Mouse (Mus musculus): Measurements from ENCODE around the gene Tcf19. TPM values are rescaled to one million over a fixed set of nuclear protein-coding genes. Genes with fewer than 3 reads are reported as not detected.

The Tcf19 gene
- polyA plus RNA-seq, 1 experiment from 2014 or later = 61.1 TPM

DNA sequence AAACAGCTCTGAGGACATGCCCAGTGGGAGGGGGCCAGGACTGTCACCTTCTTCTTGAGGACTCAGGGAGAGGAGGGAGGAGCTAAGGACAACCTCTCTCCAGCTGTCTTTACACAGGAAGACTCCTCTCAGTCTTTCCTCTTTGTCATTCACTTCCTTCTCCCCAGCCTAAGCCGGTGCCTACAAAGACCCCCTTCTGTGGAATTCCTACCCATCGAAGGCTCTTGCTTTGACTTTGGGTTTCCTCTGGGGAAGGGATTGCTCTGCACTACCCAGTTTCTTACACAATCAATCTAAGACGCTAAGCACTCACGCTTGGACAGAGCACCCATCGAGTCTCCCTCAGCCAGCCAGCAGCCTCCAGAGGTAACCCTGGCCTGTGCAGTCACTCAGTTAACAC lies 32.0 kb upstream of the Tcf19 start:
- no peak overlapping the region for H3K27ac ChIP-seq
- H3K4me1 ChIP-seq = 0 out of 2 replicates have a peak, but pooled peaks cover 11% of the 10 kb centered on the region
- no peak overlapping the region for H3K4me3 ChIP-seq
- ATAC-seq (ENCODE audit: insufficient number of reproducible peaks, insufficient read depth, low FRiP score, low TSS enrichment) = no peak
- no peak overlapping the region for H3K9ac ChIP-seq
- H3K4me2 ChIP-seq (replicated peaks) = no peak overlapping the region
- H3K9me3 ChIP-seq = no peaks in the 10 kb centered on the region
- H3K27me3 ChIP-seq = no peaks in the 10 kb centered on the region
- 18% methylated on average over 5 of the region's 5 CpGs for WGBS
- no peaks in the 10 kb centered on the region for H3K36me3 ChIP-seq

DNA sequence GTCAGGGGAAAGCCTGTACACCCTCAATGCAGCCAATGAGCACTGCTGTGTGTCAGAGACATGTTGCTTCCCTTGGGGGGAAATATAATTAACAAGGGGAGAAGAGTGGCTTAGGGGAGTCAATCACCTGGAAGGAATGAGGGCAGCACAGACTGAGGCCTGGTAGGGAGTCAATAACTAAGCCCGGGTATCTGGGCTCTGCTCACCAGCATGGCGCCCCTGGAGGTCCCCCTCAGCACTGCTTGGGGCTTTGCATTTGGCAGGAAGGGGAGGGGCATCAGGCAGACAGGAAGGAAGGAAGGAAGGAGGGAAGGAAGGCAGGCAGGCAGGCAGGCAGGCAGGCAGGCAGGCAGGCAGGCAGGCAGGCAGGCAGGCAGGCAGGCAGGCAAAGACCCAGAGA lies 30.8 kb upstream of the Tcf19 start:
- no peak overlapping the region for H3K27ac ChIP-seq
- H3K9me3 ChIP-seq = no peaks in the 10 kb centered on the region
- H3K4me3 ChIP-seq = no peak overlapping the region
- 63% methylated on average over 2 of the region's 2 CpGs for WGBS
- no peaks in the 10 kb centered on the region for H3K27me3 ChIP-seq
- H3K9ac ChIP-seq = no peak overlapping the region
- H3K4me1 ChIP-seq = 0 out of 2 replicates have a peak, but pooled peaks cover 11% of the 10 kb centered on the region
- no peak overlapping the region for H3K4me2 ChIP-seq (replicated peaks)
- no peak for ATAC-seq (ENCODE audit: insufficient number of reproducible peaks, insufficient read depth, low FRiP score, low TSS enrichment)
- no peaks in the 10 kb centered on the region for H3K36me3 ChIP-seq

DNA sequence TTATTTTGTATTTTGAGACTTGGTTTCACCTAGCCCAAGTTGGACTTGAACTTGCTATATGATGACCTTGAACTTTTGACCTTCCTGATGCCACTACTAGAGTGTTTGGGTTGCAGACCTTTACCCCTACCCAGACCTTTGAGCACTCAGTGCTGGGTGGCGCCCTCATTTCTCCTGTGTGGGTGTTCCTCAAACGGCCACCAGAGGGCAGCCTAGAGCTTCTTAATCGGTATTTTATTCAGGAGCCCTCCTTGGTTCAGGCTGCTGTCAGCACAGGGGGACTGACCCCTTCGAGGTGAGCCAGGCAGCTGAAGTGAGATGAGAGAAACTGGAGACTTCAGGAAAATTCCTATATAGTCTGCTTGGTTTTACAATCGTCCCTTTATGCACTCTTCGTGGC lies 28.1 kb upstream of the Tcf19 start:
- WGBS = 28% methylated on average over 6 of the region's 6 CpGs

DNA sequence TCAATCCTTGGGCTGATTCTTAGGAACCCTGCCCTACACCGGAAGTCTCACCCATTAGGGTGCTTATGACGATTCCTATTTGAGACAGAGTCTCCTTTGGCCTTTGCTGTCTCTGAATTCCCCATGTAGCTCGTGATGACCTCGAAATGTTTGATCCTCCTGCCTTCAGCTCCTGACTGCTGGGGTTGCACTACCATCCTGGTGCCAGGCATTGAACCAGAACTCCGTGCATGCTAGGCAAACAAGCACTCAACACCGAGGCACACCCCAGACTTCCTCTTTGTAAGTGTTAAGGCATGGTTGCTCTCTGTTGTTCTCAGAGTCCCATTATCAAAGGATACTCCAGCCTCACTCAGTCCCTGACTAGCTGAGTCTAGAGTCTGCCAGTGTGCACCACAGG lies 27.4 kb upstream of the Tcf19 start:
- WGBS = 81% methylated on average over 6 of the region's 6 CpGs
- H3K4me2 ChIP-seq (replicated peaks) = no peak overlapping the region
- no peaks in the 10 kb centered on the region for H3K27me3 ChIP-seq
- no peak for ATAC-seq (ENCODE audit: insufficient number of reproducible peaks, insufficient read depth, low FRiP score, low TSS enrichment)
- 0 out of 2 replicates have a peak, but pooled peaks cover 6% of the 10 kb centered on the region for H3K4me1 ChIP-seq
- H3K36me3 ChIP-seq = no peaks in the 10 kb centered on the region
- no peak overlapping the region for H3K27ac ChIP-seq
- H3K9ac ChIP-seq = no peak overlapping the region
- no peak overlapping the region for H3K4me3 ChIP-seq
- H3K9me3 ChIP-seq = no peaks in the 10 kb centered on the region

More for the DNA sequence above, 28.1 kb upstream of the Tcf19 start:
- H3K4me3 ChIP-seq = no peak overlapping the region
- H3K4me1 ChIP-seq = 0 out of 2 replicates have a peak, but pooled peaks cover 10% of the 10 kb centered on the region
- no peaks in the 10 kb centered on the region for H3K27me3 ChIP-seq
- no peak for ATAC-seq (ENCODE audit: insufficient number of reproducible peaks, insufficient read depth, low FRiP score, low TSS enrichment)
- no peak overlapping the region for H3K9ac ChIP-seq
- no peaks in the 10 kb centered on the region for H3K9me3 ChIP-seq
- H3K36me3 ChIP-seq = no peaks in the 10 kb centered on the region
- no peak overlapping the region for H3K4me2 ChIP-seq (replicated peaks)
- no peak overlapping the region for H3K27ac ChIP-seq

DNA sequence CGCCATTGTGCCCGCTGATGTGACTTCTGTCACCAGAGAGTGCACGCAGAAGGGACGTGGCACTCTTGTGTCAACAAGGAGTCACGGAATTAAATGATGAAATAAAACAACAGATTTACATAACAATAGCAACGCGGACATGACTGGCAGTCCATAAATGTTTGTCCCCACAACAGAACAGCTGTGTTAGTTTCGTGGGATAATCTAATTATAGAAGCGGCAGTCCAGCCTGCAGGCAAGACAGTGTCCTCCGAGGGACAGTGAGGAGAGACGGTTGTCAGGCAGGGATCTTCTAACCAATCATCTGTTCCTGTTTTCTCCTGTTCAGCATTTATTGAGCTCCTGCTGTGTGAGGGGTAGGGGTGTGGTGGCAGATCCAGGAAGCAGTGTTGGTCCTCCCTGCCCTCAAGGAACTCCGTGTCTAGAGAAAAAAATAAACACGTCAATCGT lies 26.8 kb upstream of the Tcf19 start:
- Histone ChIP-seq H3K4me2 (replicated peaks) (no peak overlapping the region), H3K9me3 (no peaks in the 10 kb centered on the region), H3K4me3 (no peak overlapping the region), H3K27ac (no peak overlapping the region), H3K27me3 (no peaks in the 10 kb centered on the region), H3K36me3 (no peaks in the 10 kb centered on the region), H3K4me1 (0 out of 2 replicates have a peak, but pooled peaks cover 6% of the 10 kb centered on the region), H3K9ac (no peak overlapping the region)
- ATAC-seq (ENCODE audit: insufficient number of reproducible peaks, insufficient read depth, low FRiP score, low TSS enrichment) = no peak
- WGBS = 46% methylated on average over 14 of the region's 14 CpGs

DNA sequence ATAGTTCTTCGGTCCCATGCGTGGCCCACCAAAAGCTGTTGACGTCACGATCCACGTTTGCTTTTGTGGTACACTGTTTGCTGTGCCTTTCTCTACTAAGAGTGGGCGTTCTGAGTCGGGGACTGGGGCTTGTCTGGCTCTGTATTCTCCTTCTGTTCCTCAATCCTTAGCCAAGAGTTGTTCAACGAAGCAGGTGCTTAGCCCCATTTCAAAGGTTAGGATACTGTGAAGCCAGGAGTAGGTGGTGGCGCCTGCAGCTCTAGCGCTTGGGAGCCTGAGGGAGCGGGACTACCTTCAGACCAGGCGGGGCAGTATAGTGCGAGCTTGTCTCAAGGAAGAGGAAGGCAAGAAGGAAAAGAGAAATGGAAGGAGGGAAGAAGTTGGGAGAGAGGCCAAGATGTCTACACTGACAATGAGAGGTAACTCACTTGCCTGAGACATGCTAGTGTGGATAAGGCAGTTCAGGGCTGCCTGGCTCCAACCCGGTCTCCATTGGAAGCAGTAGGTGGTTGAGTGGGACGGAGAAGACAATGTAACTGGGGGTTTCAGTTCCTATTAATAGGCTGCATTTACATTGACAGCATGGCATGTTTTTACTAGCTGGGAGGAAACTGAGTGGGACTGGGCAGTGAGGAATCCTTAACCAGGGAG lies 26.3 kb upstream of the Tcf19 start:
- 0 out of 2 replicates have a peak, but pooled peaks cover 6% of the 10 kb centered on the region for H3K4me1 ChIP-seq
- 80% methylated on average over 15 of the region's 15 CpGs for WGBS
- H3K27me3 ChIP-seq = no peaks in the 10 kb centered on the region
- H3K9ac ChIP-seq = no peak overlapping the region
- H3K4me3 ChIP-seq = no peak overlapping the region
- no peak for ATAC-seq (ENCODE audit: insufficient number of reproducible peaks, insufficient read depth, low FRiP score, low TSS enrichment)
- H3K4me2 ChIP-seq (replicated peaks) = no peak overlapping the region
- no peaks in the 10 kb centered on the region for H3K36me3 ChIP-seq
- H3K9me3 ChIP-seq = no peaks in the 10 kb centered on the region
- no peak overlapping the region for H3K27ac ChIP-seq

DNA sequence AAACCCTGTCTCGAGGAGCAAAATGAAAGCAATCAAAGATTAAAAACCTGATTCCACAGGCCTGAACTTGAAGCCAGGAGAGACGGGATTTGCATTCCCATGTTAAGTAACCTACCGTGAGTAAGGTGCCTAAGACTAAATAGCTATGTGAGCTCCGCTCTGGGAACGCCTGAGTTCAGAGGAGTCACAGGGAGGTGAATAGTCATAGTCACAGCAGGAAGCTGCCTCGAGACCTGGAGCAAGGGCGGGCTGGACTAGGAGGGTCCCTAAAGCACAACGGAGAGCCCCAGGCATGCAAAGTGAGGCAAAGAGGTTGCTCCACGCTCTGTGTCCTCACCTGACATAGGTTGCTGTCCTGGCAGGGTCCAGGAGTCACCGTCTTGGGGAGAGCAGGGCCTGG lies 22.9 kb upstream of the Tcf19 start:
- Histone ChIP-seq H3K9me3 (no peaks in the 10 kb centered on the region), H3K36me3 (no peaks in the 10 kb centered on the region), H3K4me2 (replicated peaks) (no peak overlapping the region), H3K4me3 (no peak overlapping the region), H3K27ac (no peak overlapping the region), H3K9ac (no peak overlapping the region), H3K27me3 (no peaks in the 10 kb centered on the region), H3K4me1 (no peaks in the 10 kb centered on the region)
- ATAC-seq (ENCODE audit: insufficient number of reproducible peaks, insufficient read depth, low FRiP score, low TSS enrichment) = no peak
- 58% methylated on average over 10 of the region's 10 CpGs for WGBS

DNA sequence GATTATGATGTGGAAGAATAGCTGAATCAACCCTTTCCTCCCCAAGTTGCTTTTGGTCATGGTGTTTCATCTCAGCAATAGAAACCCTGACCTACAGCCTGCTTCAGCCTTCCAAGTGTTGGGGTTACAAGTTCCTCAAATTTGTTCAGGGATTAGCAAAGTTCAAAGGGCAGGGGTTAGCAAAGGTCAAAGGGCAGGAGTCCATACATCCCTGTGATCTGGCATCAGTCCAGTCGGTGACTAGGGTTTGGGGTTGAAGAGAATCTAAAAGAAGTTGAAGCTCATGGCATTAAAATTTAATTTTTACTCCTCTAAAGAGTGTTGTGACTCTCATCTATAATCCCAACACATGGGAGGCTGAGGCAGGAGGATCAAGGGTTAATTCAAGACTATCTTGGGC lies 21.9 kb upstream of the Tcf19 start:
- no peak overlapping the region for H3K27ac ChIP-seq
- H3K9me3 ChIP-seq = no peaks in the 10 kb centered on the region
- no peak for ATAC-seq (ENCODE audit: insufficient number of reproducible peaks, insufficient read depth, low FRiP score, low TSS enrichment)
- 74% methylated on average over 1 of the region's 1 CpGs for WGBS
- no peak overlapping the region for H3K9ac ChIP-seq
- H3K4me2 ChIP-seq (replicated peaks) = no peak overlapping the region
- H3K4me3 ChIP-seq = no peak overlapping the region
- no peaks in the 10 kb centered on the region for H3K4me1 ChIP-seq
- no peaks in the 10 kb centered on the region for H3K36me3 ChIP-seq
- H3K27me3 ChIP-seq = no peaks in the 10 kb centered on the region

DNA sequence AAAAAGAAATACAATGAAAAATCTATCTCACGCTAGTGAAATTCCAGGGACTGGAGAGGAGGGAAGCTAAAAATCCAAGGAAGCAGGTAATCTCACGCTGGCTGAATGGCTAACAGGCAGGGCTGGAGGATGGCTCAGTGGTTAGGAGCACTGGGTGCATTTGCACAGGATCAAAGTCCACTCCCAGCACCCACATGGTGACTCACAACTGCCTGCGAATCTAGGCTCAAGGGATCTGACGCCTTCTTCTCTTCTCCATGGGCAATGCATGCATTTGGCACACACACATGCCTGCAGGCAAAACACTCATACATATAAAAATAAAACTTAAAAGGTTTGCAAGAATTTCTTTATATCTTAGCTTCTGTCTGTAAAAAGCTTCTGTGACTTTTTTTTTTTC lies 20.8 kb upstream of the Tcf19 start:
- Histone ChIP-seq H3K4me3 (no peak overlapping the region), H3K9ac (no peak overlapping the region), H3K36me3 (no peaks in the 10 kb centered on the region), H3K27me3 (no peaks in the 10 kb centered on the region), H3K27ac (no peak overlapping the region), H3K4me2 (replicated peaks) (no peak overlapping the region), H3K9me3 (no peaks in the 10 kb centered on the region), H3K4me1 (no peaks in the 10 kb centered on the region; the same call in 1 of the 2 replicates)
- 85% methylated on average over 4 of the region's 4 CpGs for WGBS
- no peak for ATAC-seq (ENCODE audit: insufficient number of reproducible peaks, insufficient read depth, low FRiP score, low TSS enrichment)

DNA sequence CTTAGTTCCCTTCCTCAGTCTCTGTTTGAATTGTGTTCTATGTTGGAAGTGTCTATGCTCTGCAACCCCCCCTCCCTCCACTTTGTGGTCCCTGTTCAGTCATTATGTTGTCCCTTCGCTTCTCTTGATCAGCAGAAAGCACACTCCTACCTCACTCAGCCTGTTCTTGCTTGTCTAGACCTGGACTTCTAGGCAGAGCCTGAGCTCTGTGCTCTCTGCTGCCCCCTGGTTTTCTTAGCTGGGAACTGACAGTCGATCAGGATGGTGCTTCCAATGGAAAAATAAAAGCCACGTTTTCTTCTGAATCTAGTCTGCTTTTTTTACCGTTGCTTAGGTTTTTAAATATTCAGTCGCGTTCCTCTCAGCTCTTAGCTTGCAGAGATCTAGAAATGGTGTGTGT lies 17.7 kb upstream of the Tcf19 start:
- Histone ChIP-seq H3K9ac (no peak overlapping the region), H3K4me1 (no peaks in the 10 kb centered on the region; the same call in 1 of the 2 replicates), H3K4me3 (no peak overlapping the region), H3K27me3 (no peaks in the 10 kb centered on the region), H3K9me3 (no peaks in the 10 kb centered on the region), H3K4me2 (replicated peaks) (no peak overlapping the region), H3K36me3 (peaks cover 15% of the 10 kb centered on the region), H3K27ac (no peak overlapping the region)
- 13% methylated on average over 6 of the region's 6 CpGs for WGBS
- no peak for ATAC-seq (ENCODE audit: insufficient number of reproducible peaks, insufficient read depth, low FRiP score, low TSS enrichment)

DNA sequence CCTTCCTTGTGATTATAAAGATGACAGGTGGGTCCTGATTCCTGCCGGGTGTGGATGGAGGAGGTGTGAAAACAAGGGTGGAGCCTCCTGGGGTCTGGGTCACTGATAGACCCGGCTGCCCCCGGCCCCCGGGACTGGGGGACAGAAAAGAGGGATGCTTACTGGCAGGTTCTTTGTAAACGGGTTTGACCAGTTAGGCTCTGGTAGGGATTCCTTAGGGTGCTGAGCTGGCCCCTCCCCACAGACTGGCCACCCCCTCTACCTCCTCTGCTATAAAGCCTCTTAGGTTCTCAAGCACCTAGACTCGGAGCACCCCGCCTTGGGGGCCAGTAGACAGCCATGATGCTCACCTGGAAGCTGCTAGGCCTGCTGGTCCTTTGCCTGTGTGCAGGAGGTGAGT lies 16.3 kb upstream of the Tcf19 start, which contains the start of gene Psors1c2:
Gene Psors1c2 (plus strand): TSS at position 301 of the 400 bp plus-strand sequence.
- no peak for ATAC-seq (ENCODE audit: insufficient number of reproducible peaks, insufficient read depth, low FRiP score, low TSS enrichment)
- WGBS = 44% methylated on average over 7 of the region's 7 CpGs
- Histone ChIP-seq H3K27me3 (no peaks in the 10 kb centered on the region), H3K9me3 (no peaks in the 10 kb centered on the region), H3K9ac (no peak within 1 kb of the TSS), H3K4me1 (no peaks in the 10 kb centered on the region; the same call in 1 of the 2 replicates), H3K27ac (no peak within 1 kb of the TSS), H3K36me3 (peaks cover 29% of the 10 kb centered on the region), H3K4me3 (no peak within 1 kb of the TSS), H3K4me2 (replicated peaks) (no peak within 1 kb of the TSS)

DNA sequence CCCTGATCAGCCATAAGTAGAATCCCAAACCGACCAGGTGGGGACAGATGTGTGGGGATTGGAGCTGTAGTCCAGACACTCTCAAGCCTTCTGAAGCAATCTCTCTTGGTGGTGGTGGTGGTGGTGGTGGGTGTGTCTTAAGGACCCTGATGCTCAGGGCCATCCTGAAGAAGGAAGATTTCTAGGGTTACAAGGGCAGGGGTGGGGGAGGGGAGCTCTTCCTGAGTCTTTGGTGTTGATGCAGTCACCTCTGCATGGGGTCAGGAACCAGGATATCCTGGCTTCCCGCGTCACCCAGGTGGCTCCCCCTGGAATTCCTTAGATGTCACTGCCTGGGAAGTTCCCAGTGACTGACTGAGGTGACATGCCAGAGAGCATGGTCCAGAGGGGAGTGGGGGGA lies 15.7 kb upstream of the Tcf19 start:
- 13% methylated on average over 3 of the region's 3 CpGs for WGBS
- no peaks in the 10 kb centered on the region; the same call in 1 of the 2 replicates for H3K4me1 ChIP-seq
- H3K9ac ChIP-seq = no peak overlapping the region
- H3K36me3 ChIP-seq = peaks cover 31% of the 10 kb centered on the region
- no peak overlapping the region for H3K27ac ChIP-seq
- no peak for ATAC-seq (ENCODE audit: insufficient number of reproducible peaks, insufficient read depth, low FRiP score, low TSS enrichment)
- no peak overlapping the region for H3K4me3 ChIP-seq
- no peaks in the 10 kb centered on the region for H3K9me3 ChIP-seq
- no peaks in the 10 kb centered on the region for H3K27me3 ChIP-seq
- no peak overlapping the region for H3K4me2 ChIP-seq (replicated peaks)
